Comparison of ENCODE assay signal across 14 mouse cellular contexts in genomic region chr8:93919422-93919821, GRCm38 (mm10).
DNase-seq lines count a peak whose midpoint lies in the region; ATAC-seq and TF ChIP-seq lines count a peak whose summit lies in the region.
"Had no signal": no experiment of that assay in that cellular context is flagged by ENCODE, and none has a peak within 500 bp of the region (broad histone marks: within the 10 kb centered on the region; RNA-seq: fewer than 3 reads in every experiment).

No protein-coding gene starts in this region.

- H3K4me3 ChIP-seq in neural tube, embryonic 13.5 days, result no peak overlapping the region
- no peak overlapping the region for H3K4me3 ChIP-seq in forebrain, embryonic 11.5 days (ENCODE audit: low read depth, low read length)
- no peak overlapping the region for H3K4me3 ChIP-seq in hindbrain, postnatal 0 days (ENCODE audit: low read length)
- no peak overlapping the region for H3K4me3 ChIP-seq in liver, postnatal 0 days (ENCODE audit: low read depth, low read length)
- H3K4me3 ChIP-seq: embryonic facial prominence, embryonic 15.5 days; limb, embryonic 13.5 days had no signal

- H3K9ac ChIP-seq in neural tube, embryonic 13.5 days, result no peak overlapping the region
- peak overlapping the region; percentile 35; the same call in 1 of the 2 replicates for H3K9ac ChIP-seq in forebrain, embryonic 11.5 days (ENCODE audit: low read length)
- H3K9ac ChIP-seq in hindbrain, postnatal 0 days (replicated peaks; ENCODE audit: low read length), result no peak overlapping the region
- no peak overlapping the region for H3K9ac ChIP-seq in liver, postnatal 0 days (replicated peaks)
- H3K9ac ChIP-seq: embryonic facial prominence, embryonic 15.5 days; limb, embryonic 13.5 days had no signal

- 66% methylated on average over 3 of the region's 3 CpGs for WGBS in neural tube, embryonic 13.5 days
- WGBS in forebrain, embryonic 11.5 days, result 67% methylated on average over 3 of the region's 3 CpGs
- 37% methylated on average over 3 of the region's 3 CpGs for WGBS in hindbrain, postnatal 0 days
- WGBS in liver, postnatal 0 days (ENCODE audit: insufficient replicate concordance), result 77% methylated on average over 3 of the region's 3 CpGs

- ATAC-seq in neural tube, embryonic 13.5 days (ENCODE audit: low read depth), result no peak
- no peak for ATAC-seq in forebrain, embryonic 11.5 days (replicated peaks; ENCODE audit: low FRiP score)
- ATAC-seq in hindbrain, postnatal 0 days, result no peak
- no peak for ATAC-seq in liver, postnatal 0 days

- peaks cover 81% of the 10 kb centered on the region for H3K4me1 ChIP-seq in neural tube, embryonic 13.5 days (replicated peaks)
- peaks cover 55% of the 10 kb centered on the region for H3K4me1 ChIP-seq in forebrain, embryonic 11.5 days (replicated peaks; ENCODE audit: control insufficient read depth, insufficient read depth, low read length)
- H3K4me1 ChIP-seq in hindbrain, postnatal 0 days (ENCODE audit: insufficient read depth, low read length), result peaks cover 59% of the 10 kb centered on the region
- H3K4me1 ChIP-seq in liver, postnatal 0 days (ENCODE audit: insufficient read depth), result no peaks in the 10 kb centered on the region

- H3K4me2 ChIP-seq in neural tube, embryonic 13.5 days, result no peak overlapping the region
- no peak overlapping the region for H3K4me2 ChIP-seq in forebrain, embryonic 11.5 days (ENCODE audit: low read depth, low read length, severe bottlenecking)
- H3K4me2 ChIP-seq in hindbrain, postnatal 0 days (ENCODE audit: low read depth, low read length), result no peak overlapping the region
- no peak overlapping the region for H3K4me2 ChIP-seq in liver, postnatal 0 days (ENCODE audit: low read depth, low read length)
- H3K4me2 ChIP-seq: embryonic facial prominence, embryonic 15.5 days; limb, embryonic 13.5 days had no signal

- peaks cover 11% of the 10 kb centered on the region; the same call in 1 of the 2 replicates for H3K36me3 ChIP-seq in neural tube, embryonic 13.5 days
- no peaks in the 10 kb centered on the region for H3K36me3 ChIP-seq in forebrain, embryonic 11.5 days (ENCODE audit: control insufficient read depth, insufficient read depth, low read length)
- H3K36me3 ChIP-seq in hindbrain, postnatal 0 days (ENCODE audit: insufficient read depth, low read length), result no peaks in the 10 kb centered on the region
- H3K36me3 ChIP-seq in liver, postnatal 0 days (replicated peaks; ENCODE audit: insufficient read depth, low read length), result no peaks in the 10 kb centered on the region
- H3K36me3 ChIP-seq: embryonic facial prominence, embryonic 15.5 days; limb, embryonic 13.5 days had no signal

- no peaks in the 10 kb centered on the region for H3K9me3 ChIP-seq in neural tube, embryonic 13.5 days
- H3K9me3 ChIP-seq in forebrain, embryonic 11.5 days (ENCODE audit: control insufficient read depth, low read length), result no peaks in the 10 kb centered on the region
- H3K9me3 ChIP-seq in hindbrain, postnatal 0 days (ENCODE audit: low read length), result no peaks in the 10 kb centered on the region
- no peaks in the 10 kb centered on the region for H3K9me3 ChIP-seq in liver, postnatal 0 days (ENCODE audit: low read length)
- H3K9me3 ChIP-seq: embryonic facial prominence, embryonic 15.5 days; limb, embryonic 13.5 days had no signal

- no peak for TF ChIP-seq CTCF in hindbrain, postnatal 0 days (IDR thresholded peaks at IDR 0.05; ENCODE audit: low read depth)
- no peak for TF ChIP-seq CTCF in liver, postnatal 0 days (IDR thresholded peaks at IDR 0.05; ENCODE audit: low read depth)

- peak overlapping the region; percentile 89 for H3K27ac ChIP-seq in neural tube, embryonic 13.5 days (replicated peaks)
- H3K27ac ChIP-seq in forebrain, embryonic 11.5 days (ENCODE audit: low read depth, low read length), result peak overlapping the region; percentile 95
- peak overlapping the region; percentile 62; the same call in 1 of the 2 replicates for H3K27ac ChIP-seq in hindbrain, postnatal 0 days
- H3K27ac ChIP-seq in liver, postnatal 0 days (ENCODE audit: low read depth), result no peak overlapping the region
- H3K27ac ChIP-seq: embryonic facial prominence, embryonic 15.5 days; limb, embryonic 13.5 days had no signal

- TF ChIP-seq EP300 in liver, postnatal 0 days (IDR thresholded peaks at IDR 0.05; ENCODE audit: low read depth), result no peak

- no peaks in the 10 kb centered on the region for H3K27me3 ChIP-seq in neural tube, embryonic 13.5 days
- no peaks in the 10 kb centered on the region for H3K27me3 ChIP-seq in forebrain, embryonic 11.5 days (ENCODE audit: control insufficient read depth, insufficient read depth, low read length)
- H3K27me3 ChIP-seq in hindbrain, postnatal 0 days (ENCODE audit: insufficient read depth, low read length), result no peaks in the 10 kb centered on the region
- H3K27me3 ChIP-seq in liver, postnatal 0 days (ENCODE audit: insufficient read depth, low read length), result no peaks in the 10 kb centered on the region
- H3K27me3 ChIP-seq: embryonic facial prominence, embryonic 15.5 days had no signal

- no peak for DNase-seq in neural tube, embryonic 10.5 days (ENCODE audit: extremely low spot score, low spot score)
- no peak for DNase-seq in forebrain, embryonic 11.5 days (ENCODE audit: low spot score)
- DNase-seq in hindbrain, postnatal 0 days (ENCODE audit: low spot score), result peak; percentile 52
- DNase-seq in yolk sac, embryonic 10.5 days (ENCODE audit: low spot score), result peak; percentile 22
- no peak for DNase-seq in liver, postnatal 0 days
- no peak for DNase-seq in gastrocnemius, postnatal 25 days
- DNase-seq in urinary bladder, postnatal 4 days (ENCODE audit: low spot score in 2 of 2), result no peak
- DNase-seq: gastrocnemius, postnatal 36 days; heart, postnatal 4 days; lung, postnatal 14 days; right cerebral cortex, postnatal 25 days had no signal

Comparison
In these comparisons a context has a peak if more than half of its experiments do, and no peak if none do; other contexts are left out.
1. DNase-seq: peak in hindbrain, postnatal 0 days (single experiment) and yolk sac, embryonic 10.5 days (single experiment); none in neural tube, embryonic 10.5 days (single experiment), forebrain, embryonic 11.5 days (single experiment), liver, postnatal 0 days (single experiment), gastrocnemius, postnatal 25 days (single experiment) and urinary bladder, postnatal 4 days (0 of 2).